In genomic region chr6:47790745-47791144, GRCm38 (mm10) we compare ENCODE assay signal across 8 mouse cellular contexts. TPM values are rescaled to one million over a fixed set of nuclear protein-coding genes. Genes with fewer than 3 reads are reported as not detected.
DNase-seq lines count a peak whose midpoint lies in the region; ATAC-seq and TF ChIP-seq lines count a peak whose summit lies in the region.

No protein-coding gene starts in this region.

- 45% methylated on average over 2 of the region's 2 CpGs for WGBS in heart, embryonic 10.5 days
- WGBS in liver, embryonic 14.5 days (ENCODE audit: insufficient replicate concordance), result 25% methylated on average over 2 of the region's 2 CpGs
- WGBS in midbrain, embryonic 10.5 days, result 61% methylated on average over 2 of the region's 2 CpGs

- H3K9ac ChIP-seq in liver, embryonic 14.5 days (replicated peaks), result no peak overlapping the region

- H3K4me1 ChIP-seq in heart, embryonic 10.5 days, result peaks cover 8% of the 10 kb centered on the region
- peaks cover 5 to 9% of the 10 kb centered on the region in 2 experiments for H3K4me1 ChIP-seq in liver, embryonic 14.5 days (replicated peaks; ENCODE audit: control insufficient read depth in 2 of 2, insufficient read depth in 2 of 2, low read length in 1 of 2)
- H3K4me1 ChIP-seq in midbrain, embryonic 10.5 days, result peaks cover 8% of the 10 kb centered on the region

- no peak for TF ChIP-seq EP300 in liver, embryonic 14.5 days (IDR thresholded peaks at IDR 0.05; ENCODE audit: low read depth)

- no peak overlapping the region for H3K4me2 ChIP-seq in liver, embryonic 14.5 days (ENCODE audit: low read depth)

- H3K27ac ChIP-seq in heart, embryonic 10.5 days, result no peak overlapping the region
- no peak overlapping the region for H3K27ac ChIP-seq in liver, embryonic 14.5 days
- no peak overlapping the region for H3K27ac ChIP-seq in midbrain, embryonic 10.5 days (replicated peaks)

- peak; percentile 22 to 41 for DNase-seq in heart, postnatal 10 days
- DNase-seq in heart, embryonic 10.5 days (ENCODE audit: low spot score), result no peak
- peak; percentile 21 for DNase-seq in CD4-positive helper T cell, adult 2 months (ENCODE audit: low read depth, low spot score)
- peak; percentile 75 for DNase-seq in ZHBTc4 (ENCODE audit: low read depth, low spot score)
- peak; percentile 44 to 70 (median 45) for DNase-seq in liver, embryonic 14.5 days (ENCODE audit: low read depth in 3 of 3, low spot score in 3 of 3)
- DNase-seq in midbrain, embryonic 10.5 days (ENCODE audit: low spot score), result no peak
- no peak for DNase-seq in ovary, postnatal 36 days (ENCODE audit: low spot score)
- DNase-seq in cerebellum, postnatal 4 days (ENCODE audit: low spot score in 2 of 2), result no peak

- H3K4me3 ChIP-seq in heart, embryonic 10.5 days, result no peak overlapping the region
- no peak overlapping the region for H3K4me3 ChIP-seq in liver, embryonic 14.5 days (ENCODE audit: insufficient read depth in 1 of 2, low read depth in 2 of 2, low read length in 2 of 2)
- H3K4me3 ChIP-seq in midbrain, embryonic 10.5 days, result no peak overlapping the region

- no peak for TF ChIP-seq CTCF in liver, embryonic 14.5 days (IDR thresholded peaks at IDR 0.05; ENCODE audit: low read depth)

- intact Hi-C loops in heart, postnatal 10 days (cut with DNase I), result no loop called here

- H3K36me3 ChIP-seq in heart, embryonic 10.5 days, result peaks cover 14% of the 10 kb centered on the region
- no peaks in the 10 kb centered on the region; the same call in none of the 2 replicates for H3K36me3 ChIP-seq in liver, embryonic 14.5 days (replicated peaks; ENCODE audit: control insufficient read depth, insufficient read depth, low read depth)
- peaks cover 22% of the 10 kb centered on the region for H3K36me3 ChIP-seq in midbrain, embryonic 10.5 days

- H3K27me3 ChIP-seq in heart, embryonic 10.5 days (ENCODE audit: insufficient read depth, poor library complexity, severe bottlenecking), result no peaks in the 10 kb centered on the region
- no peaks in the 10 kb centered on the region for H3K27me3 ChIP-seq in liver, embryonic 14.5 days (ENCODE audit: control insufficient read depth, insufficient read depth, low read length)
- H3K27me3 ChIP-seq in midbrain, embryonic 10.5 days (ENCODE audit: low read depth, poor library complexity, severe bottlenecking), result no peaks in the 10 kb centered on the region

- ATAC-seq in liver, embryonic 14.5 days (ENCODE audit: insufficient read depth), result peak; percentile 55

- no peaks in the 10 kb centered on the region for H3K9me3 ChIP-seq in heart, embryonic 10.5 days
- no peaks in the 10 kb centered on the region for H3K9me3 ChIP-seq in liver, embryonic 14.5 days (ENCODE audit: control insufficient read depth, low read length)
- H3K9me3 ChIP-seq in midbrain, embryonic 10.5 days (replicated peaks), result no peaks in the 10 kb centered on the region

RNA-seq across cellular contexts. Expression of gene Pdia4, which starts 22.5 kb away (rescaled TPM):
- total RNA-seq in heart, postnatal 10 days (2021), result 10 to 100 TPM; 43.2 to 57.8 TPM
- polyA plus RNA-seq in heart, embryonic 10.5 days (2016; fragmentation: Nextera tagmentation; extraction: Ambion mirVana), result 232 and 268 TPM in 2 replicates
- polyA plus RNA-seq in liver, embryonic 14.5 days (2012; rRNA removed), result 27.5 and 42.4 TPM in 2 replicates
- 86.1 and 90.4 TPM in 2 replicates for polyA plus RNA-seq in liver, embryonic 14.5 days (2014; fragmentation: Nextera tagmentation; extraction: Ambion mirVana)
- 283 and 312 TPM in 2 replicates for polyA plus RNA-seq in midbrain, embryonic 10.5 days (2016; fragmentation: Nextera tagmentation; extraction: Ambion mirVana)

RNA-seq across cellular contexts. Expression of gene Zfp786, which starts 39.9 kb away (rescaled TPM):
- under 1 TPM; 0.55 to 0.99 TPM for total RNA-seq in heart, postnatal 10 days (2021)
- polyA plus RNA-seq in heart, embryonic 10.5 days (2016; fragmentation: Nextera tagmentation; extraction: Ambion mirVana), result 1.2 and 3.5 TPM in 2 replicates
- polyA plus RNA-seq in liver, embryonic 14.5 days (2012; rRNA removed), result 0.17 and 0.19 TPM in 2 replicates
- 0.24 and 0.39 TPM in 2 replicates for polyA plus RNA-seq in liver, embryonic 14.5 days (2014; fragmentation: Nextera tagmentation; extraction: Ambion mirVana)
- 6.9 and 8.5 TPM in 2 replicates for polyA plus RNA-seq in midbrain, embryonic 10.5 days (2016; fragmentation: Nextera tagmentation; extraction: Ambion mirVana)

RNA-seq across cellular contexts. Expression of gene Zfp398, which starts 44.7 kb away (rescaled TPM):
- total RNA-seq in heart, postnatal 10 days (2021), result 1 to 10 TPM; 7.1 TPM
- polyA plus RNA-seq in heart, embryonic 10.5 days (2016; fragmentation: Nextera tagmentation; extraction: Ambion mirVana), result 4.7 and 5.4 TPM in 2 replicates
- 1.4 and 1.7 TPM in 2 replicates for polyA plus RNA-seq in liver, embryonic 14.5 days (2012; rRNA removed)
- polyA plus RNA-seq in liver, embryonic 14.5 days (2014; fragmentation: Nextera tagmentation; extraction: Ambion mirVana), result 1.2 and 1.4 TPM in 2 replicates
- 8.2 and 8.8 TPM in 2 replicates for polyA plus RNA-seq in midbrain, embryonic 10.5 days (2016; fragmentation: Nextera tagmentation; extraction: Ambion mirVana)

Comparison
In these comparisons a context has a peak if more than half of its experiments do, and no peak if none do; other contexts are left out.
1. DNase-seq: peak in heart, postnatal 10 days (2 of 2), CD4-positive helper T cell, adult 2 months (single experiment), ZHBTc4 (single experiment) and liver, embryonic 14.5 days (3 of 3); none in heart, embryonic 10.5 days (single experiment), midbrain, embryonic 10.5 days (single experiment), ovary, postnatal 36 days (single experiment) and cerebellum, postnatal 4 days (0 of 2).